Mouse (Mus musculus): ENCODE measurements around the gene Olfr1303.

Olfr1303 gene

GRCm38 (mm10) chr2:111820240-111820639 is at the start of gene Olfr1303:
Gene Olfr1303 (minus strand): TSS chr2:111820340.
- DNase-seq (ENCODE audit: low spot score in 2 of 2): no peak

- DNase-seq (ENCODE audit: low spot score in 2 of 2): no peak
Observed at GRCm38 (mm10) chr2:111812936-111813335, 7.2 kb downstream of the Olfr1303 start.

- DNase-seq (ENCODE audit: low spot score in 2 of 2): no peak
Observed at GRCm38 (mm10) chr2:111777129-111777528, 43.0 kb downstream of the Olfr1303 start, which contains the start of gene Olfr1302. Gene Olfr1302 (plus strand): TSS chr2:111777429.

All from urinary bladder, adult 18-20 months (tissue).